Mouse (Mus musculus): ENCODE data around the gene Cog3.

The Cog3 gene

DNA sequence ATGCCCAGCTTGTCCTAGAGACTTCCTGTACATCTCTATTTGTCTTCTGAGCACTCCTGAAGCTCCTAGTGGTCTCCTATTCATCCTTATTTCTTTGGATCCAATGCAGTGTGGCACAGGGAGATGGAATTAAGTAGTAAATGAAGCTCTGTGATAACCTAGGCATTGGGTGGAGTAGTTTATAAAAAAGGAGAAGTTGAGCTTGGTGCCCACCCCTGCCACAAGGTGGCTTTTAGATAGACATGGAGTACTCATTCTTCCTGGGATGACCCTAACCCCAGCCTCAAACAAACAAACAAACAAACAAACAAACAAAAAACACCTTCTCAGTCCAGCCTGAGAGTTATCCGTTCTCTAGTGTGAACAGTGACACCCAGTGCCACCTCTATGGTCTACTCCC is 56.4 kb downstream of the Cog3 start:
- no peak for DNase-seq (ENCODE audit: low read depth)

GRCm38 (mm10) chr14:75696096-75696495 is 58.2 kb downstream of the Cog3 start:
- no peak for DNase-seq (ENCODE audit: low read depth)

- no peak for DNase-seq (ENCODE audit: low read depth)
These were observed 63.9 kb downstream of the Cog3 start for GRCm38 (mm10) chr14:75690428-75690827.

- DNase-seq (ENCODE audit: low read depth) = no peak
These were observed 78.0 kb downstream of the Cog3 start for GRCm38 (mm10) chr14:75676316-75676715.

GRCm38 (mm10) chr14:75669085-75669645 is 85.2 kb downstream of the Cog3 start:
- no peak for DNase-seq (ENCODE audit: low read depth)

DNA sequence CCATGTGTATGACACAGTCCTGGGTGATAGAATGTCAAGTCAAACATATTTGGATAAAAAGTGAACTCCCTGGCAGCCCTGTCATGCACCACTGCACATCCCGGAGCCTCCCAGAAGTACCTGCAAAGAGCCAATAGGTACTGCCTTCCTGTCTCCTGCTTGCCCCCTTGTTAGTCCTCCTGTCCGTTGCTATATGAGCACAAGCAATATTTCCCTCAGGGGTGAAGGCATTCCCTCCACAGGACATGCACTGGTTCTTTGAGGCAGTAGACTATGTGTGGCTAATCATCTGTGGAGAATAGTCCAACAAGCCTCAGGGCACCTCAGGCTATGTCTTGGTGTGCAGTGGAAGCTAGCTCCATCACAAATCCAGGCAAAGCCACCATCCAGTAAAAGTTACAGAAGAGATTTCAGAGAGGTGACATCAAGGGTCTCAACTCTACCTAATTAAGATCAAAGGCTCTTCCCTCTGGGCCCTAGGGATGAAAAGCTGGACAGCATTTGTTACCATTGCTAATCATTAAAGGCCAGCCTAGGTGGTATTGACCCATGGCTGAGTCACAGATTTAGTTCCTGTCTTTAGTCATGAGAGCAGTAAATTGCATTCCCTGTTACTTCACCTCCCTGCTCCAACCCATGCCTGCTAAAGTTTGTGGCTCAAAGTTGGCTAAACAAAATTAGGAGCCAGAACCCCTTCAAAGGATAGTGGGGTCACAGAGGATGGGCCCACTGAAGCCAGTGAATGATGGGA is 88.7 kb downstream of the Cog3 start:
- no peak for DNase-seq (ENCODE audit: low read depth)

- no peak for DNase-seq (ENCODE audit: low read depth)
These were observed 92.8 kb downstream of the Cog3 start for GRCm38 (mm10) chr14:75661548-75661947.

- no peak for DNase-seq (ENCODE audit: low read depth)
These were observed 93.4 kb downstream of the Cog3 start for GRCm38 (mm10) chr14:75660936-75661335.
